Mouse (Mus musculus): ENCODE data around the gene Eif3b. TPM values are rescaled to one million over a fixed set of nuclear protein-coding genes. Genes with fewer than 3 reads are reported as not detected.
"Not testable (repeated sequence)": the region's sequence is repeated elsewhere in the genome, so short reads cannot be mapped to it uniquely, and the experiment has no call there.

Gene Eif3b
- polyA plus RNA-seq, 1 experiment from 2014 or later, result 87.8 TPM

- H3K9ac ChIP-seq (ENCODE audit: low read length), result no peak overlapping the region
- H3K4me2 ChIP-seq (ENCODE audit: low read depth, low read length), result no peak overlapping the region
- H3K4me3 ChIP-seq (ENCODE audit: low read length), result no peak overlapping the region
- WGBS, result 58% methylated on average over 4 of the region's 4 CpGs
- H3K27ac ChIP-seq (ENCODE audit: low read length), result no peak overlapping the region
- H3K36me3 ChIP-seq (ENCODE audit: control insufficient read depth, insufficient read depth), result no peaks in the 10 kb centered on the region
- 0 out of 2 replicates have a peak, but pooled peaks cover 2% of the 10 kb centered on the region for H3K4me1 ChIP-seq (ENCODE audit: control insufficient read depth, insufficient read depth, low read length)
- H3K9me3 ChIP-seq (replicated peaks; ENCODE audit: control insufficient read depth, low read length), result no peaks in the 10 kb centered on the region
- no peaks in the 10 kb centered on the region for H3K27me3 ChIP-seq (ENCODE audit: control insufficient read depth, insufficient read depth, low read length)
- no peak for ATAC-seq (replicated peaks; ENCODE audit: extremely low read depth, insufficient read depth, low FRiP score)
Measured at GRCm38 (mm10) chr5:140414647-140415046, 4.5 kb upstream of the Eif3b start.

GRCm38 (mm10) chr5:140418106-140418488 is 1.0 kb upstream of the Eif3b start:
- WGBS, result under 1% methylated on average over 12 of the region's 12 CpGs
- Histone ChIP-seq H3K9ac (ENCODE audit: low read length) (peak overlapping the region; percentile 93), H3K9me3 (replicated peaks; ENCODE audit: control insufficient read depth, low read length) (no peaks in the 10 kb centered on the region), H3K4me1 (ENCODE audit: control insufficient read depth, insufficient read depth, low read length) (peaks cover 21% of the 10 kb centered on the region), H3K27ac (ENCODE audit: low read length) (peak overlapping the region; percentile 86), H3K4me3 (ENCODE audit: low read length) (peak overlapping the region; percentile 94), H3K36me3 (ENCODE audit: control insufficient read depth, insufficient read depth) (0 out of 2 replicates have a peak, but pooled peaks cover 3% of the 10 kb centered on the region), H3K4me2 (ENCODE audit: low read depth, low read length) (peak overlapping the region; percentile 77), H3K27me3 (ENCODE audit: control insufficient read depth, insufficient read depth, low read length) (no peaks in the 10 kb centered on the region)
- ATAC-seq (replicated peaks; ENCODE audit: extremely low read depth, insufficient read depth, low FRiP score), result no peak

DNA sequence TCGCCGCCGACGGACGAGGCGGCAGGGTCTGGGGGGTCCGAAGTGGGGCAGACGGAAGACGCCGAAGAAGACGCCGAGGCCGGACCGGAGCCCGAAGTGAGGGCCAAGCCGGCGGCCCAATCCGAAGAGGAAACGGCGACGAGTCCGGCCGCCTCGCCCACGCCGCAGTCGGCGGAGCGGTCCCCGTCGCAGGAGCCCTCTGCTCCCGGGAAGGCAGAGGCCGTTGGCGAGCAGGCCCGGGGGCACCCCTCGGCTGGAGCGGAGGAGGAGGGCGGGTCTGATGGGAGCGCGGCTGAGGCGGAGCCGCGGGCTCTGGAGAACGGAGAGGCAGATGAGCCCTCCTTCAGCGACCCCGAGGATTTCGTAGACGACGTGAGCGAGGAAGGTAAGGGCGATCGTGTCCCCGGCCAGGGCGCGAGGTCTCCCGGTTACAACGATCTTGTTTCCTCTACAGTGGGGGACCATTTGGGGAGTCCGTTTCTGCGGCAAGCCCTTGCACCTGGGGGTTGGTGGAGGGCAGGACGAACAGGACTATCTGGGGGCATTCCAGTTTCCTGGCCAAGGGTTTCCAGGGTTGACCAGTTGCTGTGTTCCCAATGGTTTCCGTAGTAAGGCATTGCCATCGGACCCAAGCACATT is 433 bp downstream of the Eif3b start:
- H3K9ac ChIP-seq (ENCODE audit: low read length), result peak overlapping the region; percentile 93
- H3K4me2 ChIP-seq (ENCODE audit: low read depth, low read length), result peak overlapping the region; percentile 77
- H3K36me3 ChIP-seq (ENCODE audit: control insufficient read depth, insufficient read depth), result 0 out of 2 replicates have a peak, but pooled peaks cover 6% of the 10 kb centered on the region
- peak overlapping the region; percentile 86 for H3K27ac ChIP-seq (ENCODE audit: low read length)
- H3K4me1 ChIP-seq (ENCODE audit: control insufficient read depth, insufficient read depth, low read length), result peaks cover 21% of the 10 kb centered on the region
- under 1% methylated on average over 61 of the region's 62 CpGs for WGBS
- peak; percentile 16; the same call in 1 of the 2 replicates for ATAC-seq (replicated peaks; ENCODE audit: extremely low read depth, insufficient read depth, low FRiP score)
- H3K4me3 ChIP-seq (ENCODE audit: low read length), result peak overlapping the region; percentile 94
- no peaks in the 10 kb centered on the region for H3K9me3 ChIP-seq (replicated peaks; ENCODE audit: control insufficient read depth, low read length)
- no peaks in the 10 kb centered on the region for H3K27me3 ChIP-seq (ENCODE audit: control insufficient read depth, insufficient read depth, low read length)

- Histone ChIP-seq H3K27me3 (ENCODE audit: control insufficient read depth, insufficient read depth, low read length) (no peaks in the 10 kb centered on the region), H3K9ac (ENCODE audit: low read length) (peak overlapping the region; percentile 93), H3K4me2 (ENCODE audit: low read depth, low read length) (peak overlapping the region; percentile 77), H3K9me3 (replicated peaks; ENCODE audit: control insufficient read depth, low read length) (no peaks in the 10 kb centered on the region), H3K4me3 (ENCODE audit: low read length) (peak overlapping the region; percentile 94), H3K27ac (ENCODE audit: low read length) (no peak overlapping the region), H3K36me3 (ENCODE audit: control insufficient read depth, insufficient read depth) (peaks cover 11% of the 10 kb centered on the region; the same call in 1 of the 2 replicates), H3K4me1 (ENCODE audit: control insufficient read depth, insufficient read depth, low read length) (peaks cover 21% of the 10 kb centered on the region)
- 43% methylated on average over 4 of the region's 4 CpGs for WGBS
- no peak for ATAC-seq (replicated peaks; ENCODE audit: extremely low read depth, insufficient read depth, low FRiP score)
Measured at GRCm38 (mm10) chr5:140420616-140421015, 1.5 kb downstream of the Eif3b start.

- 90% methylated on average over 17 of the region's 17 CpGs for WGBS
- Histone ChIP-seq H3K9me3 (replicated peaks; ENCODE audit: control insufficient read depth, low read length) (no peaks in the 10 kb centered on the region), H3K27me3 (ENCODE audit: control insufficient read depth, insufficient read depth, low read length) (no peaks in the 10 kb centered on the region), H3K4me1 (ENCODE audit: control insufficient read depth, insufficient read depth, low read length) (peaks cover 16% of the 10 kb centered on the region), H3K9ac (ENCODE audit: low read length) (no peak overlapping the region), H3K36me3 (ENCODE audit: control insufficient read depth, insufficient read depth) (peaks cover 38% of the 10 kb centered on the region), H3K27ac (ENCODE audit: low read length) (no peak overlapping the region), H3K4me3 (ENCODE audit: low read length) (no peak overlapping the region), H3K4me2 (ENCODE audit: low read depth, low read length) (no peak overlapping the region)
- no peak for ATAC-seq (replicated peaks; ENCODE audit: extremely low read depth, insufficient read depth, low FRiP score)
Measured at GRCm38 (mm10) chr5:140425016-140425783, 6.1 kb downstream of the Eif3b start.

- H3K9ac ChIP-seq (ENCODE audit: low read length); H3K4me3 ChIP-seq (ENCODE audit: low read length); H3K4me1 ChIP-seq (ENCODE audit: control insufficient read depth, insufficient read depth, low read length); H3K27ac ChIP-seq (ENCODE audit: low read length); H3K27me3 ChIP-seq (ENCODE audit: control insufficient read depth, insufficient read depth, low read length); H3K9me3 ChIP-seq (replicated peaks; ENCODE audit: control insufficient read depth, low read length); H3K4me2 ChIP-seq (ENCODE audit: low read depth, low read length); ATAC-seq (replicated peaks; ENCODE audit: extremely low read depth, insufficient read depth, low FRiP score): not testable (repeated sequence)
- WGBS, result 85% methylated on average over 2 of the region's 6 CpGs
- H3K36me3 ChIP-seq (ENCODE audit: control insufficient read depth, insufficient read depth), result peaks cover 69% of the 10 kb centered on the region
Measured at GRCm38 (mm10) chr5:140439117-140439516, 20.0 kb downstream of the Eif3b start.

- Histone ChIP-seq H3K9ac (ENCODE audit: low read length) (no peak overlapping the region), H3K27me3 (ENCODE audit: control insufficient read depth, insufficient read depth, low read length) (no peaks in the 10 kb centered on the region), H3K4me1 (ENCODE audit: control insufficient read depth, insufficient read depth, low read length) (peaks cover 5% of the 10 kb centered on the region), H3K4me2 (ENCODE audit: low read depth, low read length) (no peak overlapping the region), H3K36me3 (ENCODE audit: control insufficient read depth, insufficient read depth) (peaks cover 61% of the 10 kb centered on the region), H3K9me3 (replicated peaks; ENCODE audit: control insufficient read depth, low read length) (no peaks in the 10 kb centered on the region), H3K27ac (ENCODE audit: low read length) (no peak overlapping the region), H3K4me3 (ENCODE audit: low read length) (no peak overlapping the region)
- ATAC-seq (replicated peaks; ENCODE audit: extremely low read depth, insufficient read depth, low FRiP score), result no peak
- 94% methylated on average over 3 of the region's 3 CpGs for WGBS
Measured at GRCm38 (mm10) chr5:140441406-140441805, 22.3 kb downstream of the Eif3b start.

- no peak overlapping the region for H3K4me3 ChIP-seq (ENCODE audit: low read length)
- peaks cover 42% of the 10 kb centered on the region for H3K36me3 ChIP-seq (ENCODE audit: control insufficient read depth, insufficient read depth)
- H3K4me2 ChIP-seq (ENCODE audit: low read depth, low read length), result no peak overlapping the region
- H3K4me1 ChIP-seq (ENCODE audit: control insufficient read depth, insufficient read depth, low read length), result peaks cover 5% of the 10 kb centered on the region
- WGBS, result 54% methylated on average over 4 of the region's 4 CpGs
- H3K27me3 ChIP-seq (ENCODE audit: control insufficient read depth, insufficient read depth, low read length), result no peaks in the 10 kb centered on the region
- H3K27ac ChIP-seq (ENCODE audit: low read length), result no peak overlapping the region
- ATAC-seq (replicated peaks; ENCODE audit: extremely low read depth, insufficient read depth, low FRiP score), result peak; percentile 35; the same call in 1 of the 2 replicates
- H3K9me3 ChIP-seq (replicated peaks; ENCODE audit: control insufficient read depth, low read length), result no peaks in the 10 kb centered on the region
- no peak overlapping the region for H3K9ac ChIP-seq (ENCODE audit: low read length)
Measured at GRCm38 (mm10) chr5:140444012-140444411, 24.9 kb downstream of the Eif3b start.

- Histone ChIP-seq H3K27ac (ENCODE audit: low read length) (peak within 1 kb of the TSS; percentile 0; the same call in 1 of the 2 replicates), H3K4me2 (ENCODE audit: low read depth, low read length) (no peak within 1 kb of the TSS), H3K27me3 (ENCODE audit: control insufficient read depth, insufficient read depth, low read length) (no peaks in the 10 kb centered on the region), H3K36me3 (ENCODE audit: control insufficient read depth, insufficient read depth) (peaks cover 33% of the 10 kb centered on the region), H3K4me1 (ENCODE audit: control insufficient read depth, insufficient read depth, low read length) (peaks cover 5% of the 10 kb centered on the region), H3K4me3 (ENCODE audit: low read length) (no peak within 1 kb of the TSS), H3K9me3 (replicated peaks; ENCODE audit: control insufficient read depth, low read length) (no peaks in the 10 kb centered on the region), H3K9ac (ENCODE audit: low read length) (no peak within 1 kb of the TSS)
- WGBS, result 87% methylated on average over 5 of the region's 5 CpGs
- no peak for ATAC-seq (replicated peaks; ENCODE audit: extremely low read depth, insufficient read depth, low FRiP score)
Measured at GRCm38 (mm10) chr5:140445345-140445744, 26.2 kb downstream of the Eif3b start, which contains the start of gene Gm4869. Gene Gm4869 (plus strand): TSS chr5:140445645.

Measured in heart, embryonic 16.5 days (tissue).